Mouse (Mus musculus) kidney, postnatal 14 days (tissue): ENCODE results near the gene Snx18.

ENCODE experiments used
- DNase-seq: peaks from one replicate; pipeline ENCODE4 v3.0.0; 2022; ENCODE audit warnings: mixed read lengths

Snx18 gene

DNA sequence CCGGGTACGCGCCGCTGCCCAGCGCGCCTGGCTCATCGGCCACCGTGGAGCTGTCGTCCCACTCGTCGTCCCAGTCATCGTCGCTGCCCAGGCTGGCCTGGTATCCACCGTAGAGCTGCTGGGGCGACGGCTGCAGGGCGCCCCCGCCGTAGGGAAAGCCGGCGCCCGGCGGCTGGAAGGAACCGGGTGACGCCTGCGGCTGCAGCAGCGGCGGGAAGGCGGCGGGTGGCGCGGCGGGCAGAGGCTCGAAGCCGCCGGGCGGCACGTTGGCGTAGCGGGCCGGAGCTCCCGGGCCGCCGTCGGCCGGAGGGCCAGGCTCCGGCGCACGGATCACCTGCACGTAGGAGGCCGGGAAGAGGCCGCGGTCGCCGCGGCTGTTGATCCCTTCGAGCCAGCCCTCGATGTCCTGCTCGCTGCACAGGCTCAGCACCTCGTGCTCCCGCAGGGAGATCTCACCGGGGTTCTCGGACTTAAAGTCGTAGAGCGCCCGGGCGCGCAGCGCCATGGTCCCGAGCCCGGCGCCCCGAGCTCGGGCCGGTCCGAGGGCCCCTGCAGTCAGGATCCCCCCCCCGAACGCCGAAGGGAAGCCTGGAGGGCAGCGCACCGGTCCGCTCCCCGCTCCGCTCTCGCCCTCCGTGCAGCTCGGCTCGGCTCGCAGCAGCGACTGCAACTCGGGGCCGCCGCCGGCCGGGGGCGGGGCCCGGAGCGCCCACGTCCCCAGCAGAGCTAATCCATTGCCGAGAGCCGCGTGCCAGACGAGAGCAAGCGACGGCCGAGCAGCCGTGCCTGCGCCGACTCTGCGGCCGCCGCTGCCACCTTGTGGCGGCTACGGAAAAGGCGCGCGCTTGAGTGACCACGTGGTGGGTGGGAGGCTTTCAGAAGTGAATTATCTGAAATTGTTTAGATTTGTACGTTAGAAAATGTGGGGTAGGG, at the start of gene Snx18:
TSS of gene Snx18 (minus strand) at position 674 of the 933 bp plus-strand sequence.
- DNase-seq: peak; percentile 96

DNA sequence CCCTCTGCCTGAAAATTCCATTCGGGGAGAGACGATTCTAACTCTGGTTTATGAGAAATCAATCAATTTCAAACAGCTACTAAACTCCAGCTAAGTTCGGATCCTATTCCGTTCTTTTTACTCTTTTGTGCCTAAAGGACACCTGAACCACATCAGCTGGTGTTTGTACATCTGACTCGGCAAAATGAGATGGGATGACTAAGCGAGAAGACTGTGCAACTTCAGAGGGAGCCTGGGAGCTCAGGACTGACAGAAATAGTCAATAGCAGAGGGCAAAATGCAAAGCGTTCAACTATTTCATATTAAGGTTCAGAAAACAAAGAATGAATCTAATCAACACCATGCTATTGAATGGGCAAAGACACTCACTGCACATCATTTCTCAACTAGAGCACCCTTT, 45.5 kb upstream of the Snx18 start:
- no peak for DNase-seq

DNA sequence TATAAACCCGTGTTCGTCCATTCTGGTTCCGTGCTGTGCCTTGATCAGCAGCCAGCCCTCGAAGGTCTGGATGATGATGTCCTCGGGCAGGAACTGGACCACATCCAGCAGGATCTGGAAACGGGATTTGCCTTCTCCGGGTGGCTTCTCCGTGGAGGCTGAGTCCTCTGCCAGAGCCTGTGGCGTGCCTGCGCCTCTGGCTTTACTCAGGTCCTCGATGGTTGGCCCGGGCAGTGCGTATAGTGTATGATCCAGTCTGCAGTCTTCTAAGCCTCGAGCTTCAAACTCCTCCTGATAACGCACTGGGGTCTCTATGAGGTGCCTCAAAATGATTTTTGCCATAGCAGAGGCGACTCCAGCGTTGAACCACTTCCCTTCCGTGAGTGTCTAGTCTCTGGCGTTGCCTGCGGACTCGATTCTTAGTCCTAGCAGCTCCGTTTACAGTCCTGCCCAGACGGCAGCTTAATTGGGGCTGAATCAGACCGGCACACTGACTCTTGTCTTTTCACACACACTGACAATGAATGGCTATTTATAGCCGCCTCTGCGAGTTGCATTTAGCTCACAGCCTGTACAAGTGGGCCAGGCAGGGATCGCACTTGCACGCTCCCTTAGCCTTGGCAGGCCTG, 44.9 kb upstream of the Snx18 start, which contains the start of gene Hspb3:
TSS of gene Hspb3 (minus strand) at position 526 of the 629 bp plus-strand sequence.
- no peak for DNase-seq

DNA sequence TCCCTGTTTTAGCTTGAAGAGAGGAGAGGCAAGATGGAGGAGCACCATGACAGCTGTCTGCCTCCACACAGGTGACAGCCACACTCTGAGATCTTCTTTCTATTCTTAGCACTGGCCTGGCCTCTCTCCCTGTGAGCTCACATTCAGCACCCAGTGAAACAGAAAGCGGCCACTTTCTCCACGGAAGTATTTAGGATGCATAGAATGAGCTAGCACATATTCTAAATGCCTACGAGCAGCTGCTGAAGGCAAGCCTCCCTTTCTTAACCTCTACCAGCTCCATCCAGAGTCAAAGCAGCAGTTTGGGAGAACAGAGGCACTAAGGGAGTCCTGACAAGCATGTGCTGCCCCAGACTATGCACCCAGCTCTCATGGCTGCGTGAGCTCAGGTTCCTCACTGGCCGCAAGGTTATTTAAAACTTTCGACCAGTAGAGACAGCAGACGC, 43.5 kb upstream of the Snx18 start:
- DNase-seq: no peak

DNA sequence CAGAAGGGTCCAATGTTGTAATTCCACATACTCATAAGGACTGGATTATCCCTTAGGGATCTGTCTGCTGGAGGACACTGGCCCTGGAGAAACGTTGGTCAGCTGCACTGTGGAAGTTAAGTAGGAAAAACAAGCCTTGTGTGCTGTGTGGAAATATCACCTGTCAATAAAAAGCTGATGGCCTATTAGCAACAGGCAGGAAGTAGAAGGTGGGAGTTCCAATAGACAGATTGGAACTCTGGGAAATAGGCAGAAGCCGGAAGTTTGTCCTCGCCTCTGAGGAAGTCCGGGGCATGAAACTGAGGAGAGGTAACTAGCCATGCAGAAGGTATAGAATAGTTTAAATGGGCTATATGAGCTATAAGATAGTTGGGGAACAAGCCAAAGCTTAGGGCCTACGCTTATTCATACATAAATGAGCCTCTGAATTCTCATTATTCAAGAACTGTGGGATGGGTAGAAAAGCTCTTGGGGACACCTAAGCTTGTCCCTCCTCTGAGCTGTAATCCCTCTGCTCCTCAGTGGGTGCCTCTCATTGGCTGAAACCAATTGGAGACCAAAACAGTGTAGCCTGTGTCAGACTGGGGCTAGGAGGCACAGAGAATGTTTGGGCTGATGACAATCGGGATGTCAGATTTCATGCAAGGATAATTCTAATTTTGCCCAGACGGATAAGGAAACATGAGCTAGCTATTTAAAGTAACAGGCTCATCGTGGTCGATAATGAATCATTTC, 42.4 kb upstream of the Snx18 start:
- no peak for DNase-seq

DNA sequence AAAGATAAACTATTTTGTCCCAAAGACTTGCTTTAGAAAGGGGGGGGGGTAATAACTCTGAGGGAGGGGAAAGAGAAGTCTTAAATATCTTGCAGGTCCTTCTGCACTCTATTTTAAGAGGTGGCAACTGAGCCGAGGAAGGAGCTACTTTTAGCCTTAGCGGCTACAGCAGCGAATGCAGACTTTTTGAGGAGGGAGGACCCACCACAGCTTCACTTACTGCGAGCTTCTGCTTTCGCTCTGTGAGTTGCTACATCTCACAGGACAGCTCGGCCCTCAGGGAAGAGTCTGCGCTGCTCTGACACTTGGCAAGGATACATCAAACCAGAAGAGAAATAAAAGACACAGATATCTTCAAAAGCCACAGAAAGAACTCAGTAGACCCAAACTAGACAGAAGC, 38.8 kb upstream of the Snx18 start:
- DNase-seq: no peak

DNA sequence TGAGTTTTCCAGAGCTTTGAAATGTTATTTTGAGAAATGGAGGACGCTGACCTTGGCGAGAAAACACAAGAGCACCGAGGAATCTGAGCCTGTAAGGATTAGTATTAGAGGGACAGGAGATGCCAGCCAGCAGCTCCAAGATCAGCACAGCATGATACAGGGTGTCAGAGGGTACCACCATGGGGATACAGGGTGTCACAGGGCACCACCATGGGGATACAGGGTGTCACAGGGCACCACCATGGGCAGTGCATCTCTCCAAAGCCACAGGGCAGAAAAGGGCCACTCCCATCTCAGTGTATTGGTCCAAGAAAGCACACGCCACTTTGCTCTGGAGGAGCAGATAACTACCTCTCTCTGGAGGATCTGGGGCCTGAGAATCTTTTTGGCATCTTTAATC, 38.3 kb upstream of the Snx18 start:
- no peak for DNase-seq

DNA sequence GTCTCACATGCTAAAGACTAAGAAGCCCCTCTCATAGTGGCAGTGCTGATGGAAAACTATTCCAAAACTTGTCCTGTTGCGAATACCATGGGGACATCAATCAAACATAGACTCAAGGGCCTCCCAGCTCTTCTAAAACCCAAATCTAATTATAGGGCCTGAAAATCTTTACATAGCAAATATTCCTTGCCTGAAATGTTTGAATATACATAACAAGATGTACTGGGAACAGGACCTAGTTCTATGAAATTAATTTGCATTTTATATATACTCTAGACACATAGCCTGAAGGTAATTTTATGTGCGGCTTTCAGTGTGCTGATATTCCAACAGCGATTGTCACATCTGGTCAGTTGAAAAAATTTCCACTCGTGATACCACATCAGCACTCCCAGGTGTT, 37.1 kb upstream of the Snx18 start:
- DNase-seq: no peak

DNA sequence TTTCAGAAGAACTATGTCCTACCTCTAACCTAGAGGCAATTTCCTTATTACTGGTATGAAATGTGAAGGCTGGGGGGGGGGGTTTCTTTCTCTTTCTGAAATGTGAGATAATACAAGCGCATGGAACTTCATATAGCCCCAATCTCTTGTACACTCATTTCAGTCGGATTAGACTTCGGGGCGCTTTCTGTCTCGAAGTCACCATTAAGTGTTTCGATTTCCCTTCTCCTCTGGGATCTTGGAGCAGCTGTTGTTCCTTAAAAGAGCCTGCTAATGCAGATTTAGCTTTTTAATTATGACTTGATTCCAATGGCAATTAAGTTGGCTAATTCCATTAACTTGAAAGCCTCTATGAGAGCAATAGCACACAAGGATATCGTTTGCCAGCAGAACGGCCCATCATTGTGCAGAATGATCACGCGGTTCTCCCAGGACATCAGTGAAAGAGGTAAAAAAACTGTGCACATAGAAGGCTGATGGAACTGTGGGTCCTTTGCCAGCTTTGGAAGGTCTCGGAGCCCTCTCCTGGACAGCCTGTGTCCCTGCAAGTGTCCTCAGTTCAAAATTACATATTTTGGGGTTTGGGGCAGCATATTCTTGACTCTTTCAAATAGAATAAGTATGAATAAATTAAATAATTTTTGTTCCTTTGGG, 22.7 kb upstream of the Snx18 start:
- peak; percentile 17 for DNase-seq

DNA sequence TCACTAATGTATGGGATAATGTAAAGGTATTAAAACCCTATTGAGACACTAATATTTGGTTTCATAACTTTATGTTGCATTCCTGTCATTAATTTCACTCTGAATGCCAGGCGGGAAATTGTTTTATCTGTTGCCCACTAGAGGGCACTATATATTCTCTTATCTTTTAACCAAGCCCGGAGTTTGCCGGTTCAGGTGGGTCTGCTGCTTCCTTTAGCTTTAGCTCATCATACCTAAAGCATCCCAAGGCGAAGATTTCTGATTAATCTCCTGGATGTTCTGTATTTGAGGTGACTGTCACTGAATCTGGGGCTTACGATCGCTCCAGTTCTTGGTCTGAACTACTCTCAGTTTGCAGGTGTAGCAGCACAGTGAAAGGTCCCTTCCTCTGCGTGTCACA, 20.6 kb upstream of the Snx18 start:
- DNase-seq: peak; percentile 16

DNA sequence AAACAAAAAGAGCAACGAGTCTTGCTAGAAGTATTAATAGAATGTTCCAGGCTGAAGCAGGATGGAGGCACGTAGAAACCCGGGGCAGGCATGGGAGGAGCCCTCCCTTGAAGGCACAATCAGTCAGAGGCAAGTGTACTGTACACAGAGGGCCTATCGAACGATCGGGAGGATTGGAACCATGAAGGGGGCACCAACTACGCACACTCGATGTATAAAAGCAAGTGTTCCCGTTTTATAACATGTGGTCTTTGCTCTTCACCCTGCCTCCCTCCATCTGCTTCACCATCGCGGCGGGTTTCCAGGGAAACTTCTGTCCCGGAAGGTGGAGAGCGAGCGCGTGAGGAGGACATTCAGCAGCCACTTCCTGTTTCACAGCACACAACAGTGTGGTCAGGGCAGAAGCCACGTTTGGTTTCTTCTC, 17.4 kb upstream of the Snx18 start:
- DNase-seq: no peak

DNA sequence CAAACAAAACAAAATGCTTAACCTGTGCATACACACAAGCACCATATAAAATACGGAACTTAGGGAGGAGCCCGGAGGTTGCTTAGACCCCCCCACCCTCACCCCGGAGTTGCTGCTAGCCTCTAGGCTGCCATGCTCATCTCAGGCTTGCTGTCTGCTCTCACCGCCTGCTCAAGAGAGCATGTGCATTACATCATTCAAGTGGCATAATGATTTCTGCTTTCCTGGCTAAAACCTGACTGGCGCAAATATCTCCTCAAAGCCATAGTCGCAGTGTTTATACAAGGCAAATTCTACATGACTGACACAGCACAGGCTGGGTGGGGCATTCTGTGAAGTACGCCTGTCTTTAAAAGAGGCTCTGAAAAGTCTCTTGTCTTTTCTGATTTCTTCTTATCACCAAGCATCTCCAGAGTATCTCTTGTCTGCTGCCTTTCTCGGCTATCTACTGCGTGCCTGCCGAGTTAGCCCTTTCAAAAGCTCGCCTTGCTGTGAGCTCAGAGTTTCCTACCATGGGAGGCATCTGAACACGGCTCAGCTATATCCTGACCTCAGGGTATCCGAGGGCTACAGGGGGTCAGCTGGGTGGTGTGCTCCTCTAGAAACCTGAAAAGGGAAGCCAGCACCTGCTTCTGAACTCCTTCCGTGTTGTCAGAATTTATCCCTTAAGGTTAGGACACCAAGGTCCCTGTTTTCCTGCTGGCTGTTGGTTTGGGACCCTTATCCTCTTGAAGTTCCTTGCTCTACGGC, 16.5 kb upstream of the Snx18 start:
- no peak for DNase-seq

DNA sequence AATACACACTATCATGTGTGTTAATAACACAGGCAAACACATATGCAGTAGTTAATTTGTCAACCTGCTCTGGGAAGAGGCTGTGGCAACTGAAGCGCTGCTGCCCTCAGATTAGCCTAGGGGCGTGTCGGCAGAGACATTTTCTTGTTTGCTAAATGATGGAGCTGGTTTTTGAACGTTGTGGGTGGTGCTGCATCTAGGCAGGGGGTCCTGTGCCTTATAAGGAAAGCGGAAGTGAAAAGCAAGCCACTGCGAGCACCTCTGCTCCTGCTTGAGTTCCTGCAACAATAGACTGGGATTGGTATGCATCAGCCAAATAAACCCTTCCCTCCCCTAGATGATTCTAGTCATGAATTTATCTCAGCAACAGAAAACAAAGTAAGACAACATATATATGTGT, 14.1 kb upstream of the Snx18 start:
- no peak for DNase-seq

DNA sequence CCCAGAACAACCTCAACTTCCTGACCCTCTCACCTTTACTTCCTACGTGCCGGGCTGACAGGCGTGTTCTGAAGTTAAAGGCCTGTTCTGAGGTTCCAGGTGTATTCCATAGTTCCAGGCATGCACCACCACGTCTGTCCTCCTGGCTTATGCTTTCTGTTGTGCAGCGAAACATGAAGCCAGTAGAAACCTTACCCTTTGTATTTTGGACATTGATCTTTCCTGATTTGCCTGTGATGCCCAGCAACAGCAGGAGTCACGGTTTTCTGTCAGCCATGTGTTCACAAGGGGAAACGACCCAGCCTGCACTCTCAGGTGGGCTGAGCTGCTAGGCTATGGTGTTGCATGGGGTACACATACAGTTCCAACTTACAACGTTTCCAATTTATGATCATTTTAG, 9.2 kb upstream of the Snx18 start:
- no peak for DNase-seq

DNA sequence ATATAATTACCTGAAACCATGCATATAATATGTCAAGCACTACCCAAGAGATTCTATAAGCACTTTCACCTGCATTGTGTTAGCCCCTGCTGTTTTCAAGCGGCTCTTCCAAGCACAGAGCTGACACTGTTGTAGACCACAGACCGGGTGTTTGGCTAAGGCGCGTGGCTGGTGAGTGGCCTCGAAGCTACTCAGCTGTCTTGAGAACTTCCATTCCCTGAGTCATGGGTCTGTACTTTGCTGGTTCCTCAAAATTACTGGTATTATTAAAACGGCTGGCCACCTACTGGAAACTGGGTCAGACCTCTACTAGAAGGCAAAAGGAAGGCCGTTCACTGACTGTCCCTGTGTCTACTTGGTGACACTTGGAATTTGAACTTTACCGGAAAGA, 4.5 kb upstream of the Snx18 start:
- DNase-seq: no peak

DNA sequence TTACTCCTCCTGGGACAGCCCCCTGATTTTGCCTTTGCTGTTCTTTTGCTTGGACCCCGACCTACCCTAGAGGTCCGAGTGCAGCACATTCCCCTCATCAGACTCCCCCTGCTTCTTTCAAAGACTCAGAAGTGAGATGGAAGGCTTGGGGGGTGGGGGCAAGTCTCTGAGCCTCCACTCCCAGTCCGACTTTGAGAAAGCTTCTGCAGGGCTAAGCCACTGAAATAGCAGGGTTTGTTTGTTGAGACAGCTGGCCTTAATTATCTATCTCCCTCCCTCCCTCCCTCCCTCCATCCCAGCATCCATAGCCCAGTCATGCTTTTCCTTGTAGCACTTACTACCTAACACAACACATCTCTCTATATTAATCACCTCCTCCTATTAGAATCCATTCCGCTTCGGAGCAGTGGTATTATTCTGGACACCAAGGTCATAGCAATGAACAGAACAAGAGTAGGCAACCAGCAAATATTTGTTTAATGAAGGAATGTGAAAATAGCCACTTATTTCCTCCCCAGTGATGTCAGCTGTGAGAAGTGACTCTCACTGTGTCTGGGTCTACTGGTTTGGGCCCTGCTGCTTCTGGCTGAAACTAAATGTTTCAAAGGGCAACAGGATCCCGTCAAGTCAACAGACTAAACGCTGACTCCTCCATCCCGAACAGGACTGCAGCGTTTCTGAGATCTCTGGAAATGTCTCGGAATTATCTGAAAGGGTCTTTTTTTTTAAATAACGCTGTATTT, 3.9 kb upstream of the Snx18 start:
- DNase-seq: no peak

DNA sequence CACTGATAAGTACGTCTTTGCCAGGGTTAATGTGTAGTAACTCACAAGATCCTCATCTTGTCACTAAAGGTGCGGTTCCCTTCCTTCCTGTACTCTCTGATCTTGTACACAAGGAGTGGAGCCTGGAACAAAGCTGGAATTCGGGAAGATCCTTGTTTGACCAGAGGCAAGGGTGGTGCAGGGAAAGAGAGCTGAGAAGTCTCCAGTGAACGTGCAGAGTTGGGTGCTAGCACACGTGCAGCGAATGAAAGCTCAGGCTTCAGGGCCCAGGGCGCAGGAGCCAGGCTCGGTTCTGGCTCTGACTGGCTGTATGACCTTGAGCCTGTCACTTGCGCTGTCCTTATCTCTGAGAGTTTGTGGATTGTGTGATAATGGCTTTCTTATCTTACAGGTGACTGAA, 639 bp upstream of the Snx18 start:
- no peak for DNase-seq

DNA sequence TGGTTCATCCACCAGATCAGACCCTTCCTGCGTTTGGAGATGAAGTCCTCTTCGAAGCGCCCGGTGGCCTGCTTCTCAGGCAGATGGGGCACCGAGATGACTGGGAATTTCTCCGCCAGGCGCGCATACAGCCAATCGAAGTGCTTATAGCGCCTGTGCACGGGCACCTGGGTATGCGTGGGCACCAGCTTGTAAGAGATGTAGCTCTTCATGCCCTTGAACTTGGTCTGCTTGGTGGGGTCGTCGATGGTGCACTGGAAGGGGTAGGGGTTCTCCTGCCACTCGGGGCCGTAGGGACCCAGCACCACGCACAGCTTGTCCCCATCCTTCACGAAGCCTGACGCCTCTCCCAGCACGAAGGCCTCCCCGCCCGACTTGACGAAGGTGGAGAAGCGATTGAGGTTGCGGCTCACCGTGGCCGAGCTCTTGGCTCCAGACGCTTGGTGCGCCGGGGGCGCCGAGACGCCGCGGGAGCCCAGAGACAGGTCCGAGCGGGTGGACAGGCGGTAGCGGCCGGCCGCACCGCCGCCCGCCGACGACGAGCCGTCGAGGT, 950 bp downstream of the Snx18 start:
- DNase-seq: no peak

DNA sequence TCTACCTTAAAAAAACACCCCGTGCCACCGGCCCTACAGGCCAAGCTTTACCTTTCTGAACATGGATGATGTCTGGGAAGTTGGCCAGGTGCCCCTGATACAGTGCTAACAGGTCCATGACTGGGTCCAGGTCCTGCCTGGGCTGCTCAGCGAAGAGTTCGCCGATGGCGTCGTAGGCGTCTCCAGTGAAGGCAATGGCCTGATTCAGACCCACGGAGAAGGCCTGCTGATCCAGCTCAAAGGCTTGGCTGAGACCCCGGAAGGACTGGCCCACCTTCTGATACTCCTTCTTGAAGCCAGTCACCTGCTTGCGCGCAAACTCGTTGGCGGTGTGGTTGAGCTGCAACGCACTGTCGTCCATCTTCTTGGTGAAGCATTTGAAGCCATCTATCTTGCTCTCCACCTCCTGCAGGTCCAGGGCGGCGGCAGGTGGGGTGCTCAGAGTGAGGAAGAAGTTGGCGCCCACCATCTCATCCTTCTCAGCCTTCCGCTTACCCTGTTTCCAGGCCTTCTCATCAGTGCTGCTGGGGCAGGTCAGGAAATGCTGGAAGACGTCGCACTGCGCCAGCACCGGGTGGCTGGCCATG, 1.5 kb downstream of the Snx18 start:
- DNase-seq: no peak

DNA sequence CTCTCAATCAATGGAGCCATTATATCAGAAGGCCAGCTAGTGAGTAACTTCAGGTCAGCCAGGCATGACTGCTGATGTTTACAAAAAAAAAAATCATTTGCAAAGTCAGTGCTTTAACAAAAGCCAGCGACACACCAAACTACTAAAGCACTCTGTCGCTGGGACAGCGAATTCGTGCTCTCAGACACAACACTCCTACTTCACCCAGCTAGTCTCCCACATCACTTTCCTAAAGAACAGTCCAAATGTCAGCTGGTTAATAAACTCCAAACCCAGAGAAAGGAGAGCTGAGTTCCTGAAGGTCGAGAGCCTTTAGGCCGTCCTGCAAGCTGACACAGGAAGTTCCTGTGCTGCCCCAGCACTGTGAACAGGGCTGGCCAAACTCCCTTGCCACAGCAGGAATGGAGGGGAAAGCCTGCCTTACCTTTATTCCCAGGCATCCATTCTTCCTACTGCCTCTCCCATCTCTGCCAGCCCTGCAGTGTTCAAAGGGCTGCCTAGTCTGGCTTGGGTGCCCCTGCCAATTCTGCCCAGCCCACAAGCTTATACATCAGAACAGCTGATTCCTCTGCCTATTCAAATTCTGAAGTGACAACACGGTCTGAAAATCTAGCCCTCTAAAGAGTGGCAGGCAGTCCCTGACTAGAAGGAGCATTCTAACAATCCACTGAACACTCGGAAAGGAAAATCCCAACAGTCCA, 2.2 kb downstream of the Snx18 start:
- DNase-seq: peak; percentile 63
